ENCODE assay signal across 25 mouse cellular contexts in genomic region chr8:127529746-127530145, GRCm38 (mm10).
"Had no signal": no experiment of that assay in that cellular context is flagged by ENCODE, and none has a peak within 500 bp of the region (broad histone marks: within the 10 kb centered on the region; RNA-seq: fewer than 3 reads in every experiment).

No protein-coding gene starts in this region.

- H3K4me2 ChIP-seq: heart, embryonic 11.5 days; heart, embryonic 13.5 days; heart, embryonic 15.5 days; hindbrain, embryonic 13.5 days; hindbrain, embryonic 15.5 days; kidney, embryonic 15.5 days; limb, embryonic 13.5 days; limb, embryonic 15.5 days; liver, embryonic 12.5 days had no signal

- H3K27ac ChIP-seq: heart, adult 2 months; heart, embryonic 13.5 days; heart, embryonic 15.5 days; hindbrain, embryonic 13.5 days; hindbrain, embryonic 15.5 days; kidney, embryonic 15.5 days; kidney, postnatal 0 days; limb, embryonic 13.5 days; limb, embryonic 15.5 days; liver, embryonic 12.5 days; liver, embryonic 14.5 days had no signal

- H3K9ac ChIP-seq: heart, embryonic 13.5 days; heart, embryonic 15.5 days; hindbrain, embryonic 13.5 days; hindbrain, embryonic 15.5 days; kidney, embryonic 15.5 days; limb, embryonic 13.5 days; limb, embryonic 15.5 days; liver, embryonic 12.5 days; liver, embryonic 14.5 days had no signal

- H3K27me3 ChIP-seq: heart, embryonic 13.5 days; heart, embryonic 15.5 days; hindbrain, embryonic 13.5 days; hindbrain, embryonic 15.5 days; kidney, embryonic 15.5 days; limb, embryonic 13.5 days; limb, embryonic 15.5 days; liver, embryonic 12.5 days had no signal

- DNase-seq: gastrocnemius, postnatal 14 days; gastrocnemius, postnatal 36 days; heart, adult 11 months; heart, adult 2 months; heart, postnatal 14 days; heart, postnatal 36 days; kidney, adult 11 months; kidney, adult 2 months; kidney, adult 9 months; kidney, postnatal 14 days; kidney, postnatal 36 days; layer of hippocampus, adult 9-11 months; layer of hippocampus, postnatal 36 days had no signal

- H3K4me3 ChIP-seq: heart, adult 2 months; heart, embryonic 13.5 days; heart, embryonic 15.5 days; hindbrain, embryonic 13.5 days; hindbrain, embryonic 15.5 days; kidney, embryonic 15.5 days; limb, embryonic 13.5 days; limb, embryonic 15.5 days; liver, embryonic 12.5 days had no signal

- H3K36me3 ChIP-seq: heart, embryonic 13.5 days; heart, embryonic 15.5 days; hindbrain, embryonic 13.5 days; hindbrain, embryonic 15.5 days; kidney, embryonic 15.5 days; limb, embryonic 13.5 days; limb, embryonic 15.5 days; liver, embryonic 12.5 days had no signal

- H3K4me1 ChIP-seq: heart, embryonic 15.5 days; kidney, embryonic 15.5 days; limb, embryonic 13.5 days; limb, embryonic 15.5 days; liver, embryonic 12.5 days had no signal

- ATAC-seq: intestine, embryonic 16.5 days; liver, embryonic 12.5 days had no signal

- H3K9me3 ChIP-seq: heart, embryonic 13.5 days; heart, embryonic 15.5 days; hindbrain, embryonic 13.5 days; hindbrain, embryonic 15.5 days; kidney, embryonic 15.5 days; limb, embryonic 13.5 days; limb, embryonic 15.5 days; liver, embryonic 12.5 days had no signal
